Mouse (Mus musculus) spleen, postnatal 4 days (tissue): ENCODE measurements at regions not wholly inside any gene's neighbourhood (a gene's known extent, or its start where the extent isn't known, plus 50 kb on each side); places are given as distances from the start of the nearest gene placed in this dataset.

ENCODE experiments used
- DNase-seq, 2 experiments: peaks; one replicate each; pipeline ENCODE4 v3.0.0; 2022; ENCODE audit warnings: low spot score in 2 of 2

DNA sequence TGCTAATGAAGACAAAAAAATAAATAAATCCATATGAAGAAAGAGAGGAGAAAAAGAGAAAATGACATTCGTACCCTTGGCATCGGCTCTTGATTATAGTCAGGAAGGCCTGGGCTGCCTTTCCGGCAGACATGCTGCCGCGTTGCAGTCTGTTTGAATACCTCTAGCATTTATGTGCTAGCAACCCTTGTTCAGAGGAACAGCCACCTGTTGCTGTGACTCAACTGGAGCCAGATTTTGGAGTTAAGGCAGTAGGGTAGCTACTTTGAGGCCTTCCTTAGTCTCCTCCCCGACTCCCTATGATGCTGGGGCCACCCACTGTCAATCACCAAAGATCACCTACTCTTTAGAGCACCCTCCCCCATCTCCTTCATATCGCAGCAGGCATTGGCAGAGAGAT lies 148.5 kb upstream of the Cops8 start:
- DNase-seq = no peak

DNA sequence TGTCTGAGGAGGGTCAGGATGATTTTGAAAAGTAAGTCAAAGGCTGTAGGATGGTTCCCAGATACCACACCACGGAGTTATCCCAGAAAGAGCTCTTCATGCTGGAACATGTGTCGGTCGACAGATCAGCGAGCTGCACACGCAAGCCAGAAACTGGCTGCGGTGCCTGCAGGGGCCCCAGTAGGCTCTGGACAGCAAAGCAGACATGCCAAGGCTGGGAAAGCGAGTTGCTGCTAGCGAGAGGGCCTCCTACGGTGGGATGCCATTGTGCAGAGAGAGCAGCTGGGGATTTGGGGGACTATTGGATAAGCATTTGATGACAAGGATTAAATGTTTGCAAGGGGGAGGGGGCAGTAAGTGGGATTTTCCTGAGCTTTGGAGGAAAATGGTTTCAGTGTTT lies 145.4 kb upstream of the Cops8 start:
- DNase-seq = no peak

DNA sequence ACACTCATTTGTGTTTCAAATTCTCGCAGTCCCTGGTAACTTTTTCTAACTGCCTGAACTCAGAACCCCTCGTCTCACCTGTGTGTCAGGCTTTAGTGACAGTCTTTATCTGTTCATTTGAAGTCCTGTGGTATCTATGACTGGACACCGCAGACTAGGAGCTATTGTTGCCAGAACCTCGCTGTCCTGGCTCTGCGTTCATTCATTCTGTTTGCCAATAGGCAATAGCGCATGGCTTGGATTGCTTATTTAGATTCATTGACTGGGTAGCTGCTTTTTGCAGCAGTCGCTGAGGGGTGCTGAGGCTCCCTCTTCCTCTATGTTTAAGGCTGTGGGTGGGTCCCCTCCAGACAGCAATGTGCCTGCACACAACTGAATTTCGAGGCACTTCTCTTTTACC lies 144.6 kb upstream of the Cops8 start:
- DNase-seq = no peak

DNA sequence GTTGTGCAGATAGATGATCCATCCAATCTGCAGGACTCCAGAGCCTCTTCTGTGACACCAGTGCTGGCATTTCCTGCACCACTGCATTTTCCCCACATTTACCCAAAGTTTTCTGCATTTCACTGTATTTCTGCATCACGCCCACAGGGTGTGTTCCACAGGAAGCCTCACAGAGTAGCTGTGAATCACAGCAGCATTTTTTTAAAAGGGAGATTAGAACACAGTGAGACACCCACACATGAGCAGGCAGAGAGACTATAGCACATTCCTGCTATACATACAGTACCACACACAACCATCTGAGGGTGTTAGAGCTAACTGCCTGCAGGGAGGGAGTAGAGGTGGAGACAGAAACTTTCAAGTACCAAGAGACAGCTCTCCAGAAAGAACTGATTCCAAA lies 141.1 kb upstream of the Cops8 start:
- no peak for DNase-seq

DNA sequence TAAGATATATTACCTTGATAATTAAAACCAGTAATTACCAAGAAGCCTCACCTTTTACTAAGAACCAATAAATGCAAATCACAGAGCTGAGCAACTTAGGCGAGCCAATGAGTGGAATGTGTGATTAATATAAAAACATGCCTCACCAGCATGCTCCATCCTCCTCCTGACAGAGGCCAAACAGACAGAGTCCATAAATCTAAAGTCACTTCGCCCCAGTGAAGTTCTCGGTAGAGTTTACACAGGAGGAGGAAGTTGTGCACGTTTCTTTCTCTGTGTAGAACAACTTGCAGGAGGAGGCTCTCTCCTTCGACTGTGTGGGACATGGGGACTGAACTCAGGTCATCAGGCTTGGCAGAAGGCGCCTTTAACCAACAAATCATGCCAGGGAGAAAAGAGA lies 139.5 kb upstream of the Cops8 start:
- no peak for DNase-seq

DNA sequence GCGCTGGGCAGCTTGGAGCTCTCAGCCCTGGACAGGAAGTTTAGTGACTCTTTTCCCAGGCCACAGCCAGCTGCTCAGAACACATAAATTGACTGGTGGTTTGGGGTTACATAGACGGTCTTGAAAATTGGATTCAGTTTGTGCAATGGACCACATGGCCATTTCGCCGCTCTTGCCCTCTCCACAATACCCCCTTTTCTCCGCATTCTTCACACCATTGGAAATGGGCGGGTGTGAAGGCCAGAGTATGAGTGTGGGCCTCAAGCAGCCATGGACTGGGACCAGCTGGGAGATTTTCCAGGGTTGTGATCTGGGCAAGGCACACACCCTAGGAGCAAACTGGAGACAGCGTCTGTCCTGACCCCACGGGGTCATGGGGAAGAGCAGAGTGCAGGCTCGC lies 135.1 kb upstream of the Cops8 start:
- no peak for DNase-seq

DNA sequence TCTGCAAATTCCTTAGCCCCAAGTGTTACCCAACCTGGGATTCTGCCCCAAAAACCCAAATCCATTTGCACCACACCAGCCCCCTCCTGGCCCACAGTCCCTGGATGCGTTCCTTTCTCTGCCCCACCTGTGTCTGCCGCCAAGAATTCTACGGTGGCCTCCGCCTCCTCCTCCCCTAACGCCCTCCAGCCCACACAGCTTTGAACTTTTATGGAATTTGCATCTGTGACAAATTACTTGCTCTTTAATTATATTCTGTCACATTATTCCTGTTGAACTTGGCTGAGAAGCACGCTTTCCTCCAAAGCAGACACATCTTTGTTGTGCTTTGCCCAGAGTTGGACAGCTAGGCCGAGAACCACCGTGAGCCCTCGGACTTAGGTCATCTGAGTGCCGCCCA lies 131.8 kb upstream of the Cops8 start:
- no peak for DNase-seq

DNA sequence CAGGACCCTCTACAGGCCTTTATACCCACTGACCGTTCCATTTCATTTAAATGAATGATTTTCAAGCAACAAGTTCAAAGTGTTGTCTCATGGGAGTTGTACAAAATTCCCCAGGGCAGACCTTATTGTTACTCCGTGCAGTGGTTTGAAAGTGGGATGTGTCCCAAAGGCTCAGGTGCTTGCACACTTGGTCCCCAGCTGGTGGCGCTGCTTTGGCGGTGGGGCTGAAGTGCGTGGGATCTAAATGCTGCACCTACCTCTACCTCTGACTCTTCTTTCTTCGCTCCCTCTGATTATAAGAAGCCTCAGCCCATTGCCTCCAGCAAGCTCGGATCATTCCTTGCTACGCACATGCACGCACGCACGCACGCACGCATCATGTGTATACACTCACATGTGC lies 131.0 kb upstream of the Cops8 start:
- DNase-seq = no peak

DNA sequence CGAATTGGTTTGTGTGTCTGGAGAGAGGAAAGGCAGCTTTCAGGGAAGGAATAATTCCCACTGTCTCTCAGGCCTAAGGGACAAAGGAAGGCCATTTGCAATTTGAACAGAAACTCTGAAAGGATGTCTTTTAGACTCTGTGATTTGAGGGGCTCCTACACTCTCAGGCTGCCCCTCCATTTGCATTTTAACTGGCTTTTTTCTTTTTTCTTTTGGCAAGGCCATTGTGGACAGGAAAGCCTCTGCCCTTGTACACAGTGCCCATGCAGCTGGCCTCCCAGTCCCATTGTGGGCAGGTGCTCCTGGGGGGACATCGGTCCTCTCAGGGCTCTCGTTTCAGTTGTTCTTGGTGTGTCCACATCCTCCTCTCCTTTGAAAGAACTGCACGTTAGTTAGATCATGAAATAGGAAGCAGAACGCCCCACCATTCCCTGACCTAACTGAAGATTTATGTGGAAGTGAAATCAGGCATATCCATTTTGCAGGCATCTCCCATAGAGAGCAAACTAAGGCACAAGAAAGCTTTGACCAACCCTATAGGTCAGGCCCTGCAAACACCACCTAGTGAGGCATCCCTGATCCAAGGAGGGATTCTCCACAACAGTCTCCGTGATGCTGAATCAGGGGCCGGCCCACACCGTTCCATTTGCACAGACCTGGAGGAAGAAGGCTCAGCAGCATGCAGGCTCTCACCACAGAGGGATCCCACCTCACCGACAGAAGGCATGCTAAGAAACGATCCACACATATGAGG lies 127.5 kb upstream of the Cops8 start:
- no peak for DNase-seq

DNA sequence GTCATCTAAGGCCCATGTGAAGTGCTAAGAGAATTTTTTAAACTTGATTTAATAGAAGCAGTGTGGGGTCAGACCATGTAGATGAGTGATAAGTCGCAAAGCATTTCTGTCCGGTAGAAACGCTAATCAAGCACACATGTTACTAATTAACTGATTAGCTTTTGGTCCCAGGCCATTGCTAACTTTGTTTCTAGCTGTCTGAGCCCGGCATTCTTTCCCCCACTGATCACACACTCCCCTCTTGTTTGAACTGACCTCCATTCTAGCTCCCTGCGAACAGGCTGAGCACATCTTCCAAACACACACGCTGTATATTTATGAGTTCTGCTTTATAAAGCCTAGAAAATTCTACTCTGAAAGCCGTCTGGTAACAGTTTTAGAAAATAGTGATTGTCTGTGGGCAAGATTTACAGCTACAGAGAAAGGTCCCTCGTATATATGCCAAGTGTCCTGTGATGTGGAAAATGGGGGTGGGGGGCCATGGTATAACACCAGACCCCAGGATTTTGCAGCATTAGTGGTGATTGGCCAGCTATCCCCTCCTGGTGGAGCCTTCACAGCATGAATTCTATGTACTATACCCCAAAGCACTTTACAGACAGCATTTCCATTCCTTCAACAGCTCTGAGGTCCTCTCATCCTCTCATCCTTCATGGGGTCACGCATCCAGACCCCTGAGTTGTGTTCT lies 126.1 kb upstream of the Cops8 start:
- no peak for DNase-seq

DNA sequence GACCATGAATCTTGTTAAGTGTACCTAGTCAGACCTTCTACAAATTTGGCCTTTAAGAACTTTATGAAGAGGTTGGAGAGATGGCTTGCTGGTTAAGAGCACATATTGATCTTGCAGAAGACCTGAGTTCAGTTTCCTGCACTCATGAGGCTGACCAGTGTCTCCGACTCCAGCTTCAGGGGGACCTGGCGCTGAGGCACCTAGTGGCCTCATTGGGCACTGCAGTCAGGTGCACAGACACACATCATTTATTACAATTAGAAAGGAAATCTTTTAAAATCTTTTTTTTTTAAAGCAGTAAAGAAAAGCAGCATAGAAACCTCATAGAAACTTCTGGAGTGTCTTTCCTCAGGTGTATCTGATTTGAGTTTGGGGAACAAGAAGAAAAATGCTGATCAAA lies 123.9 kb upstream of the Cops8 start:
- DNase-seq = no peak

DNA sequence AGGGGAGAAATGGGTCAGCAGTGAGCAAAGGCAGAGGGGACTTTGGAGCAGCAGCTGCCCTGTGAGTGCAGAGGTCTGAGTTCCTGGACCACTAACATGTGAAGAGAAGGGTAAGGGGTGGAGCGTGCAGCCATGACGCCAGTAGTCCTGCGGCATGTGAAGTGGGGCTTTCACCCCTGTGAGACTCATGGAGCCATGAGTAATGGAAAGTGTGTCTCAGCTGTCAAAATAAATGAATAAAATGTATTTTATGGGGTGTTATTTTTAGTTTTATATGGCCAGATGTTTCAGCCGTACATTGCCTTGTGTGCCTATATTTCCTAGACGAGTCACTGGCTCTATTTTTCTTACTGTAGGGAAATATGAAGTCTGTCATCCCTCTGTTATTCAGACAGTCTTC lies 121.5 kb upstream of the Cops8 start:
- DNase-seq = no peak

DNA sequence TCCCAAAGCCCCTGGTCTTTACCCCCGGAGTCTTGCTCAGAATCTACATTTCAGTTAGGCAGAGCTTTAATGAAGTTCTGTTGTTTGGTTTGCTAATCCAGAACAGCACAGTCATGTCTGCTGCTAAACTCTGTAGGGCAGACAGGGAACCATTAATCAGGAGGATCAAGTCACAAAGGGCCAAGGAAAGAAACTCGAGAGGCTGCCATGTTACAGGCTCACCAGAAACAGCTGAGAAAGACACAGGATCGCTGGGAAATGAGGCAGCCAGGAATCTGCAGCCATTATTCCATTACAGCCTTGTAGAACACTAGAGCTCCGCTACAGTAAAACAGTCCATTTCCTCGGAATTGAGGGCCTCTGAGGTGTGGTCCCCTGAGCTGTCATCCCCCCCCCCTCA lies 121.1 kb upstream of the Cops8 start:
- DNase-seq = no peak

DNA sequence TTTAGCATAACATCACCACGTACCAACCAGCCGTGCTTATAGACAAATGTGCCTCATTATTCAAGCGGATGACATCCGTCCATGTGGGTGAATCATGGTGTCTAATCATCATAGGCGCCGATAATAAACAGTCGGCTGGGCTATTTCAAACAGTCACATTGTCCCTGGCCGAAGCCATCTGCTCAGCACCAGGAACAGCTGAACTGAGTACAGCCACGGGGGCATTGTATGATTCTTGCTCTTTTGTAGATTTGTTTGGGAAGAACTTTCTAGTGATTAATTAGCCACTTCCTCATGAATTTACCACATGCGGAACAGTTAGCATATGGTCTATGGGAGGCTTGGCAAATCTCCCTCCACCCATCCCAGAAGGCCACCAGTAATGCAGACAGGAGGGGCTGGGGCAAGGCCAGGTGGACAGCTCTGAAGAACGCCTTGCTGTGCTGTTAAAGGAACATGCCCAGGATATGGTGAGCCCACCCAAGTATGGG lies 116.4 kb upstream of the Cops8 start:
- no peak for DNase-seq

DNA sequence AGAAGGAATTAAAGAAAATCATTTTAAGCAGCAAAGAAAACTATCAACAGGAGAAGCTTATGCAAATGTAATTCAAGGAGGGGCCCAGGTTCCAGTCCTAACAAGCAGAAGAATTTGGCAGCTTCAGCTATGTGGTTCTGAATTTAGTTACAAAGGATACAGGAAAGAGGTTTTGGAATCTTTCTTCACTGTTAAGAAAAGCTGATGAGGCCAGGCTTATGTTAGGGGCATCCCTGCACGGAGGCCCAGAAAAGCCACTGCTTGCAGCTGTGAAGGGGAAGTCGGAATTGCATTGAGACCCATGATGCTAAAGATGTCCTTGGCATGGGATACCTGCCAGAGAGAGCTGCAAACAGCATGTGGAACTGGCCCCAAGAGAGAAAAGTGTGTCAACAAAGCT lies 114.9 kb upstream of the Cops8 start:
- DNase-seq = no peak

DNA sequence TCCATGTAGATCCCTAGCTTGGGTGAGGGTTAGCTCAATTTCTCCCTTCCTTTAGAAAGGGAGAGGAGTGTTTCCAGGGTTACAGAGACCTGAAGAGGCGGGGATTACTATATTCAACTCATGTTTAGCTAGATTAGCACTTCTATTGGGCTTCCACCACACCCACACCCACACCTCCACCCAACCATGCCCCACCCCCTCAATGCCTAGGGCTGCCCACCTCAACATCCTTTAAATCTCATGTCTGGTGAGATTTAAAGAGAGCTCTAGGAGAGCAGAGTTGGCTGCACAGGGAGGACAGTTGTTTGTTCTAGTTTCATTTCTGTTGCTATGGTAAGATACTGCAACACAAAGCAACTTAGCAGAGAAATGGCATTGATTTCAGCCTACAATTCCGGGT lies 113.8 kb upstream of the Cops8 start:
- no peak for DNase-seq

DNA sequence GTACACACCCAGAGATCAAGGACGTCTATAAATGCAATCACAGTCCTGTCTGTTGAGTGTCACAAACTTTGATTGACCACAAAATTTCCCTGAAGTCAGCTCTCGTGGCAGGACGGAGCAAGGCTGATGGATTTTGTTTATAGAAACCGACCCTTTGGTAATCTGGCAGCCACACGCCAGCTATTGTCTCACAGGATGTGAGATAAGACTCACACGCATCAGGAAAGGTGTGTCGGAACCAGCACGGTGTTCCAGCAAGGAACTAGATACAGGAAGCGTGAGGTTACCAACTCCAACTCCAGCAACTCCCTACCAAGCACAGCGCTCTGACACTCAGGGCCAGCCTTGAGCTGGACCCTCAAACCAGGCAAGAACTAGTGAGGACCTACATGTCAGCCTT lies 112.4 kb upstream of the Cops8 start:
- DNase-seq = no peak

DNA sequence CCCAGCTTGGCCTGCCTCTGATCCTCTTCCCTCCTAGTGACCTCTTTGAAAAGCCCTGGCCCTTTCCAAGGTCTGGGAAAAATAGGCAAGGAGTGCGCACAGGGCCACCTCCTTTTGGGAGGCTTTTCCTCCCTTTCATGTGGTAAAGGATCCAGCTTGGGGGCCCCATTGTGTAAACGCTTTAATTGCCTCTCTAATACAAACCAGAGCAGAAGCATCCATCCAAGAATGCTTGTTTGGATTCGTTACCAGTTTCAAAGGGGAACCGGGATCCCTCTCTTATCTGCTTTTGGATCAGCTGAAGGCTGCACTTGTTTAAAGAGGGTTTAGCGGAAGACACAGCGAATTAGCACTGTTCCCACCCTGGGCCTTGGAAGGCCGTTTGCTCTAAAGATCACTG lies 109.3 kb upstream of the Cops8 start:
- DNase-seq = no peak

DNA sequence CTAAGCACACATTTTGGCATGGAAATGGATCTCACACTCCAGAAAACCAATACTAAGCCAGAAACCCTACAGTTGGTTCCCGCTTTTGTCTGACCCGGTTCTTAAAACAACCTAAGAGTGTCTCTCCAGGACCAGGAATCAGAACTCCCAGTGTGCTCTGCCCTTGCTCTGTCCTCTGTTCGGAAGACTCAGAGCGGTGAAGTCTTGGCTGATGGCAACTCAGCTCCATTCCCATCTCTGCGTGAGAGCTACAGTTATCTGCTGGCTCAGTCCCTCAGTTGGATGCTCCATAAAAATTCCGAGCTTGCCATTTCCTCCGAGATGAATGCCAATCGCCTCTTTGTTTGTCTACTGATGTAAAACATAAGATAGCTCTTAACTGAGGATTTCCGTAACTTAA lies 107.6 kb upstream of the Cops8 start:
- no peak for DNase-seq

DNA sequence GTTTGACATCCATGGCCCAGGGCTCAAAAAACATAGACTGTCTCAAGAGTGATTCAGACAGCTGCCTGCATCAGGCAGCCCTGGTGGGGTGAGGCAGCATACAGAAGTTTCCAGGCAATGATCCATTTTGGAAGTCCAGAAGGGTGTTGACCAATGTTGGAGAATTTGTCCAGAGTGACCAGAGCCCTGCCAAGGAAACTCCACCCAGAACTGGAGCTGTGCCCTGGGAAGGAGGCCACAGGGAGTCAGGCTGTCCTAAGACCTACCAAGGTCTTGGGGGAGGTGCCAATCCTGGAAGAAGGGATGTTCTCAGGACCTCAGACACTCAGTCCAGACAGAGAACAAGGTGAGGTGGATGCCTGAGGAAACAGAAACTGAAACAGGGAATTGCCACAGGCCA lies 105.2 kb upstream of the Cops8 start:
- no peak for DNase-seq

DNA sequence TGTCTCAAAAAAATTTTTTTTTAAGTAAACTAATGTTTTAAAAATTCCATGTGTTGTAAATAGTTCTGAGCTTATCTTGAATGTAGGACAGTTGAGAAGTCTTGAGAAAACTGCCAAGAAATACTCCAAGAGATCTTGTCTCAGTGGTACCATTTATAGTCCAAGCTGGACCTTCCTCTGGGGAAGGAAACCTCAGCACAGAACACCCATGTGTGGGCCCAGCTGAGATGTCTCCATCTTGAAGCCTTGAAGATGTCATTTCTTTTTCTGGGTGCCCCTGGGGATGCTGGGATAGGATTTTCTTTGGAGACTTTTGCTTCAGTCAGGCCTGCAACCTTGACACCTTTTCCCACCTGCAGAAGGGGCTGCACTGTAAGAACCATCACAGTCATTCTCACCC lies 101.4 kb upstream of the Cops8 start:
- no peak for DNase-seq

DNA sequence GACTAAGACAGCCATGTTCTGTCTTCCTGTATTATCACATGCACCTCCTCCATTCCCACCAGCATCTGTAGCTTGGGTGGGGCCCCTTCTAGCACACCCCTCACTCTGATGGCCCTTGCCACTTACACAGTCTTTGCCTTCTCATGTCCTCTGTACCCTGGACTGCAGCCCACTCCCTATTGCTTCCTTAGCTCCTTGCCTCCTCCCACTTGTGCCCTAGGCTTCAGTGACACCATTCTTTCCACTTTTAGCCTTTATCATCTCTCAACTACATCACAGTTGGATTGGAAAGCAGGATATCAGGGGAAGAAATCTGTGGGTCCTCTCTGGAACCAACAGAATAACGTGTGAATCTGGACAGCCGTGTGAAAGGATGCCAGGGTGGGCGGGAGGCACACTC lies 100.4 kb upstream of the Cops8 start:
- no peak for DNase-seq

DNA sequence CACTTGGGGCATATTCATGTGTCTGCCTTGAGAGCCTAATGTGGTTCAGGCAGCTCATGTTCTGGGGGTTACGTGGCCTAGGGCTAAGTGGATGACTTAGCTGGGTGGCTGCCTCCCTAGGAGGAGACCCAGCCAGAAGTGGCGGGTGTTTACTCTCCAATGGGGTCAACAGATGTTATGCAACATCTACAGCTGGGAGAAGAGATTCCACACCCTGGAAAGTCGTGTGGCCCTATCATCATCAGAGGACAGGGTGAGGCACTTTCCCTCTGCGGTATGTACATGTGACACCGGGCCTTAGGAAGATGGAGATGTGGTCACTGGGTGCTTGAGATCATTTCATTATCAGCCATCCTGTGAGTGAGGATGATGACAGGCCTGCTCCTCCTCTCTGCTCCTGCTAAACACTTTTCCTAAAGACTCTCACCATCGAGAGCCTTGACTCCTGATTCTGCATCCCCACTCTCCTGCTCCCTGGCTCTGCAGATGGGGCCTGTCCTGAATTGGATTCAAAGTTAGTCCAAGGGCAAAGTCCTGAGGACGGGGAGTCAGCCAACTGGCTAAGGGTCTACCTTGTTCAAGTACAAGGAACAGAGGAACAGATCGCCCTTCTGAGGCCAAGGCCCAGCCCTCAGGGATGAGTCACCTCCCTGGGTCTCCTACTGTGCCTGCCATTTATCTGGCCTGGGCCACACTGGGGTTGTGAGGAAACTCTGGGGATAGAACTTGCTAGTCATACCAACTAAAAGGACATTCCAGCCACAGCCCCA lies 99.8 kb upstream of the Cops8 start:
- DNase-seq = no peak
